Mouse (Mus musculus) lung, embryonic 16.5 days (tissue): ENCODE data around the gene Trp53rkb. TPM values are rescaled to one million over a fixed set of nuclear protein-coding genes. Genes with fewer than 3 reads are reported as not detected.

Experiments
- ATAC-seq: fragments of 200-750 bp; cut with Nextera tagmentation; 2 replicates; pipeline ENCODE4 v1.8.0; 2017; ENCODE audit warnings: low read depth, mild to moderate bottlenecking, moderate library complexity
- H3K27ac ChIP-seq: fragments of 300-500 bp; sonication (generic); 2 replicates; pipeline ENCODE4 v1.5.1; 2014; ENCODE audit warnings: mild to moderate bottlenecking, control low read depth, low read length
- H3K27me3 ChIP-seq: fragments of 300-500 bp; sonication (generic); 2 replicates; pipeline ENCODE4 v1.6.1; 2014; ENCODE audit warnings: low read depth, low read length, mixed read lengths; ENCODE audit not compliant: control insufficient read depth, insufficient read depth
- H3K36me3 ChIP-seq: fragments of 300-500 bp; sonication (generic); 2 replicates; pipeline ENCODE4 v1.6.1; 2014; ENCODE audit warnings: low read length; ENCODE audit not compliant: control insufficient read depth, insufficient read depth
- H3K4me1 ChIP-seq: fragments of 300-500 bp; sonication (generic); replicated peaks from 2 replicates; pipeline ENCODE4 v1.6.1; 2014; ENCODE audit warnings: low read length, mixed read lengths; ENCODE audit not compliant: control insufficient read depth, insufficient read depth
- H3K4me2 ChIP-seq: fragments of 300-500 bp; sonication (generic); 2 replicates; pipeline ENCODE4 v1.6.1; 2014; ENCODE audit warnings: low read depth, low read length, control low read depth
- H3K4me3 ChIP-seq: fragments of 300-500 bp; sonication (generic); 2 replicates; pipeline ENCODE4 v1.5.1; 2014; ENCODE audit warnings: mild to moderate bottlenecking, low read length, control low read depth
- H3K9ac ChIP-seq: fragments of 300-500 bp; sonication (generic); 2 replicates; pipeline ENCODE4 v1.6.1; 2014; ENCODE audit warnings: low read length, control low read depth
- H3K9me3 ChIP-seq: fragments of 300-500 bp; sonication (generic); 2 replicates; pipeline ENCODE4 v1.6.1; 2016; ENCODE audit warnings: low read length; ENCODE audit not compliant: control insufficient read depth
- WGBS: fragments of 180-500 bp; shearing (Covaris S2); extraction: QIAGEN DNeasy Blood & Tissue Kit; methylation state at CpG from one replicate; pipeline ENCODE4 v1.1.7; 2014; 5-methylcytosine and 5-hydroxymethylcytosine counted together
- polyA plus RNA-seq: library from polyadenylated mRNA; unstranded; fragments of >200 nt; fragmentation: Nextera tagmentation; extraction: Ambion mirVana; gene quantifications from 2 replicates; pipeline ENCODE4 v1.2.1, GENCODE M21; 2015

The Trp53rkb gene
- polyA plus RNA-seq, 1 experiment from 2014 or later: 5.8 TPM

- Histone ChIP-seq H3K4me1 (peaks cover 9% of the 10 kb centered on the region), H3K9me3 (no peaks in the 10 kb centered on the region), H3K27me3 (no peaks in the 10 kb centered on the region), H3K9ac (peak within 1 kb of the TSS; percentile 90), H3K27ac (peak within 1 kb of the TSS; percentile 80), H3K4me3 (peak within 1 kb of the TSS; percentile 86), H3K4me2 (peak within 1 kb of the TSS; percentile 94), H3K36me3 (no peaks in the 10 kb centered on the region)
- under 1% methylated on average over 66 of the region's 76 CpGs for WGBS
- ATAC-seq: peak; percentile 93
Measured at GRCm38 (mm10) chr2:166805250-166806172, 13.2 kb downstream of the Trp53rkb start, which contains the start of gene Arfgef2. TSS of gene Arfgef2 (plus strand) at chr2:166805588.

GRCm38 (mm10) chr2:166806173-166806705, 13.9 kb downstream of the Trp53rkb start:
- Histone ChIP-seq H3K9me3 (no peaks in the 10 kb centered on the region), H3K4me2 (peak overlapping the region; percentile 94), H3K4me3 (peak overlapping the region; percentile 86), H3K9ac (peak overlapping the region; percentile 90), H3K36me3 (no peaks in the 10 kb centered on the region), H3K4me1 (peaks cover 9% of the 10 kb centered on the region), H3K27me3 (no peaks in the 10 kb centered on the region), H3K27ac (peak overlapping the region; percentile 80)
- 13% methylated on average over 14 of the region's 14 CpGs for WGBS
- no peak; the same call in 1 of the 2 replicates for ATAC-seq

- Histone ChIP-seq H3K36me3 (no peaks in the 10 kb centered on the region), H3K9me3 (no peaks in the 10 kb centered on the region), H3K4me2 (peak overlapping the region; percentile 94), H3K4me1 (peaks cover 9% of the 10 kb centered on the region), H3K9ac (0 out of 2 replicates have a peak overlapping the region, but pooled peaks have one; percentile 11), H3K4me3 (peak overlapping the region; percentile 86), H3K27ac (peak overlapping the region; percentile 70), H3K27me3 (no peaks in the 10 kb centered on the region)
- WGBS: 57% methylated on average over 6 of the region's 6 CpGs
- ATAC-seq: 0 out of 2 replicates have a peak, but pooled peaks have one; percentile 20
Measured at GRCm38 (mm10) chr2:166806813-166807212, 14.5 kb downstream of the Trp53rkb start.

- no peaks in the 10 kb centered on the region for H3K36me3 ChIP-seq
- H3K4me1 ChIP-seq: peaks cover 9% of the 10 kb centered on the region
- H3K27me3 ChIP-seq: no peaks in the 10 kb centered on the region
- H3K4me3 ChIP-seq: no peak overlapping the region
- H3K27ac ChIP-seq: no peak overlapping the region
- H3K4me2 ChIP-seq: no peak overlapping the region
- 86% methylated on average over 5 of the region's 5 CpGs for WGBS
- ATAC-seq: no peak
- no peak overlapping the region for H3K9ac ChIP-seq
- no peaks in the 10 kb centered on the region for H3K9me3 ChIP-seq
Measured at GRCm38 (mm10) chr2:166809499-166809898, 17.2 kb downstream of the Trp53rkb start.

- H3K4me2 ChIP-seq: no peak overlapping the region
- H3K4me1 ChIP-seq: peaks cover 9% of the 10 kb centered on the region
- H3K36me3 ChIP-seq: no peaks in the 10 kb centered on the region
- no peaks in the 10 kb centered on the region for H3K9me3 ChIP-seq
- no peaks in the 10 kb centered on the region for H3K27me3 ChIP-seq
- H3K27ac ChIP-seq: no peak overlapping the region
- H3K9ac ChIP-seq: no peak overlapping the region
- 88% methylated on average over 10 of the region's 10 CpGs for WGBS
- H3K4me3 ChIP-seq: no peak overlapping the region
- no peak for ATAC-seq
Measured at GRCm38 (mm10) chr2:166810821-166811220, 18.5 kb downstream of the Trp53rkb start.

GRCm38 (mm10) chr2:166818463-166819143, 26.3 kb downstream of the Trp53rkb start:
- ATAC-seq: no peak
- no peaks in the 10 kb centered on the region for H3K9me3 ChIP-seq
- H3K4me3 ChIP-seq: no peak overlapping the region
- no peak overlapping the region for H3K4me2 ChIP-seq
- H3K27ac ChIP-seq: no peak overlapping the region
- no peaks in the 10 kb centered on the region for H3K27me3 ChIP-seq
- H3K9ac ChIP-seq: no peak overlapping the region
- H3K4me1 ChIP-seq: peaks cover 8% of the 10 kb centered on the region; the same call in 1 of the 2 replicates
- H3K36me3 ChIP-seq: no peaks in the 10 kb centered on the region
- 80% methylated on average over 9 of the region's 9 CpGs for WGBS

- Histone ChIP-seq H3K4me2 (no peak overlapping the region), H3K36me3 (no peaks in the 10 kb centered on the region), H3K27me3 (no peaks in the 10 kb centered on the region), H3K4me1 (peaks cover 8% of the 10 kb centered on the region; the same call in 1 of the 2 replicates), H3K4me3 (no peak overlapping the region), H3K9ac (no peak overlapping the region), H3K9me3 (no peaks in the 10 kb centered on the region), H3K27ac (no peak overlapping the region)
- no peak for ATAC-seq
- WGBS: 70% methylated on average over 8 of the region's 8 CpGs
Measured at GRCm38 (mm10) chr2:166819849-166820248, 27.5 kb downstream of the Trp53rkb start.

- Histone ChIP-seq H3K9me3 (no peaks in the 10 kb centered on the region), H3K9ac (no peak overlapping the region), H3K4me3 (no peak overlapping the region), H3K27ac (no peak overlapping the region), H3K27me3 (no peaks in the 10 kb centered on the region), H3K4me1 (peaks cover 8% of the 10 kb centered on the region; the same call in 1 of the 2 replicates), H3K4me2 (no peak overlapping the region), H3K36me3 (no peaks in the 10 kb centered on the region)
- 39% methylated on average over 2 of the region's 2 CpGs for WGBS
- ATAC-seq: no peak
Measured at GRCm38 (mm10) chr2:166820844-166821243, 28.5 kb downstream of the Trp53rkb start.

- H3K9ac ChIP-seq: no peak overlapping the region
- WGBS: 79% methylated on average over 3 of the region's 3 CpGs
- H3K9me3 ChIP-seq: no peaks in the 10 kb centered on the region
- H3K36me3 ChIP-seq: no peaks in the 10 kb centered on the region
- H3K27ac ChIP-seq: no peak overlapping the region
- no peaks in the 10 kb centered on the region for H3K27me3 ChIP-seq
- peaks cover 8% of the 10 kb centered on the region; the same call in 1 of the 2 replicates for H3K4me1 ChIP-seq
- ATAC-seq: no peak
- H3K4me3 ChIP-seq: no peak overlapping the region
- no peak overlapping the region for H3K4me2 ChIP-seq
Measured at GRCm38 (mm10) chr2:166821406-166821805, 29.1 kb downstream of the Trp53rkb start.
